Mouse (Mus musculus): ENCODE results near the gene Pomc.
A peak's percentile ranks its signal among the peaks of the same experiment; 100 is the strongest.
"Not testable (repeated sequence)": the region's sequence is repeated elsewhere in the genome, so short reads cannot be mapped to it uniquely, and the experiment has no call there.

Pomc gene

DNA sequence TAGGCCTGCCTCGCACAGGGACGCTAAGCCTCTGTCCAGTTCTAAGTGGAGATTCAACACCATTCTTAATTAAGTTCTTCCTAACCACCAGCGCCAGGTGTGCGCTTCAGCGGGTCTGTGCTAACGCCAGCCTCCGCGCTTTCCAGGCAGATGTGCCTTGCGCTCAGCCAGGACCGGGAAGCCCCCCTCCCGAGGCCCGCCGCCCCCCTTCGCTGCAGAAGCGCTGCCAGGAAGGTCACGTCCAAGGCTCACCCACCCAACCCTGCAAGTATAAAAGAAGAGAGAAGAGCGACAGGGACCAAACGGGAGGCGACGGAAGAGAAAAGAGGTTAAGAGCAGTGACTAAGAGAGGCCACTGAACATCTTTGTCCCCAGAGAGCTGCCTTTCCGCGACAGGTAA lies at the start of gene Pomc:
Pomc (plus strand) TSS at position 301 of the 400 bp plus-strand sequence.
- DNase-seq (ENCODE audit: low spot score in 2 of 2), result no peak

- no peak for DNase-seq (ENCODE audit: low spot score in 2 of 2)
Observed at GRCm38 (mm10) chr12:3905436-3905835, 49.3 kb upstream of the Pomc start.

DNA sequence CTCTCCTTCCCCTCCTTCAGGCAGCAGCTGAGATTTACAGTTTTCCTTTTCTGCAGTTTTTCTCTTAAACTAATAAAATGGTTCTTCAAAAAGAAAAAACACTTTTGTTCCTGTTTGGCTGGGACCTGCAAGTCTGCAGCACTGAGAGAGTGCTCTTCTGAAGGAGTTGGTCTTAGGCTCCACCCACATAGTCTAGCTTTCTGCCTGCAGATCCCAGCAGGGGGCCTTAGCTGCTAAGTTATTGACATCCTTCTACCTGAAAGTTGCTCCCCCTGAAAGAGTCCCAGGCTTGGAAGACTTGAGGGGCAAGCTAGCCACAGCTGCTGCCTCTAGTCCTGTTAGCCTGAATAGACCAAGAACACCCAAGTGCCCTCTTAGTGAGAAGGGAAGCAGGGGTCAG lies 48.4 kb upstream of the Pomc start:
- no peak for DNase-seq (ENCODE audit: low spot score in 2 of 2)

GRCm38 (mm10) chr12:3907008-3907407 lies 47.7 kb upstream of the Pomc start:
- no peak for DNase-seq (ENCODE audit: low spot score in 2 of 2)

DNA sequence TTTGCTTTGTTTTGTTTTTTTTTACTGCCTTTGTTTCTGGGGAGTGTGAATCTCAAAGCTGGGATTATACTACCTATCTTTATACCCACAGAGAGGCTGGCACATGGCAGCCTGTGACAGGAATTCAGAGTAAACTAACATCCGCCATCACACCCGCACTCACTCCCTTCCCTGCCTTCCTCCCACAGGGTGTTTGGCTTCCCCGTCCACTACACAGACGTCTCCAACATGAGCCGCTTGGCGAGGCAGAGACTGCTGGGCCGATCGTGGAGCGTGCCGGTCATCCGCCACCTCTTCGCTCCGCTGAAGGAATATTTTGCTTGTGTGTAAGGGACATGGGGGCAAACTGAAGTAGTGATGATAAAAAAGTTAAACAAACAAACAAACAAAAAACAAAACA lies 47.3 kb upstream of the Pomc start:
- DNase-seq (ENCODE audit: low spot score in 2 of 2), result no peak

DNA sequence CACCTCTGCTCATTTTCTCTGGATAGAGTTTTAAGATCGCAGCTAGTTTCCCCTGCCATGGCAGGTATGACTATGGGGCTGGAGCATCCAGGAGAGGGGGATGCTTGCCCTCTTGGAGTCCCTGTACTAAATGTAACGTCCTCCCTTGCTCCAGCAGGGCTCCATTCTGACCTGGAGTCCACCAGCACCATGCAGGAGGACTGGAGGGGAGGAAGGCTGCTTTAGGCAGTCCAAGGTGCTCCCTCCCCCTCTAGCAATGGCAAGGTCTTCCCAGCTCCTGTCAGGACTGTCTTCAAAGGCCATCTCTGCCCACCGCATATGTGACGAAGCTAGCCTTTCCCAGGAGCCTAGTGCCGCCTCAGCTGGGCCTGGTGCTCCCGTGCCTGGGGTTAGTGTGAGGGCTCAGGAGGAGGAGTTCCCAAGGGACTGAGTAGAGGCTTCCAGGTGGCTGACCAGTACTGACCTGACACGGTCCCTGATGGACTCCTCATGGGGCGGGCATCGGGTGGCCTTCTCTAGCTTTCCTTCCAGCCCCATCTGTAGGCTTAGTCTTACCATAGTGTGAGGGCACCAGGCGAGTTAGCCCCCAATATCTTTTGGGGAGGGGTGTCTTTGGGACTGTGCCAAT lies 44.2 kb upstream of the Pomc start:
- no peak for DNase-seq (ENCODE audit: low spot score in 2 of 2)

- no peak for DNase-seq (ENCODE audit: low spot score in 2 of 2)
Observed at GRCm38 (mm10) chr12:3911831-3912348, 42.9 kb upstream of the Pomc start.

GRCm38 (mm10) chr12:3915852-3916251 lies 38.9 kb upstream of the Pomc start:
- no peak for DNase-seq (ENCODE audit: low spot score in 2 of 2)

DNA sequence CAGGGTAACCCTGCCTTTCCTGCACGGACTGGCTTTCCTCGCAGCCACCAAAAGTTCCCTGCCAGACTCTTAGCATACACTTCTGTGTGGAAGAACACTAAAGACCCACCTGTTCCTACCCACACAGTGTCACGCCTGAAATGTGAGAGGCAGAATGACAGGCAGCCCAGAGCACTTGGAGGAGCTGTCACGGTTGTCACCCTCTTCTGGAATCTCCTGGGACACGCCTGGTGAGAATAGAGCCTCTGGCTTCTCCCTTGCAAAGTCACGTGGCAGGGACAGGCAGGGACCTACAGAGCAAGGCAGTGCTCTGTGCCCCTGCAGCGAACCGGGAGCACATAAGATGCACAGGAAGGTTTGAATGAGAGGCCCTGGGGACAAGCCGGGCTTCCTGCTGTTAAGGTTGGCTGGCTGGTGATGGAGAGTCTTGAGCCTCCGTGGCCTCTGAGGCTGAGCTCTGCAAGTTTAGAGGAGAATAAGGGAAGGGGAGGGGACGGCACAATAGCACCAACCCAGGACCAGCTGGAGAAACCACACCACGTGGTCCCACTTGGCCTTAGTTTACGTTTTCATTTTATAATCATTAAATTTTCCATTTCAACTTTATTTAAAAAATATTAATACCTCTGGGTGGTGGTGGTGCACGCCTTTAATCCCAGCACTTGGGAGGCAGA lies 36.9 kb upstream of the Pomc start:
- no peak for DNase-seq (ENCODE audit: low spot score in 2 of 2)

DNA sequence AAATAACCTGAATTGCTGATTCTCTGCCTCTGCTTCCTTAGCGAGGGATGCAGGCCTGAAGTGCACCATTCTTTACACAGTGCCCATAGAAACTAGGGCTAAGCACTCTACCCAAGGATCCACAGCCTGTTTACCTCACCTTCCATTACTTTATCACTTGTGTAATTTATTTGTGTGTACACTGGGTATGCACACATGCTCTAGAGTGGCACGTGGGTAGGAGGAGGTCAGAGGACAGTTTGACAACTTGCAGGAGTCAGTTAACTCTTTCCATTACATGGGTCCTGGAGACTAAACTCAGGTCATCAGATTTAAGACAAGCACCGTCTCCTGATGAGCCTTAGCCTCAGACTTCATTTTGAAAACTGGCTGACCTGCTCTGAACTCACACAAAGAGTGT lies 36.2 kb upstream of the Pomc start:
- no peak for DNase-seq (ENCODE audit: low spot score in 2 of 2)

- DNase-seq (ENCODE audit: low spot score in 2 of 2), result no peak
Observed at GRCm38 (mm10) chr12:3919423-3919822, 35.3 kb upstream of the Pomc start.

DNA sequence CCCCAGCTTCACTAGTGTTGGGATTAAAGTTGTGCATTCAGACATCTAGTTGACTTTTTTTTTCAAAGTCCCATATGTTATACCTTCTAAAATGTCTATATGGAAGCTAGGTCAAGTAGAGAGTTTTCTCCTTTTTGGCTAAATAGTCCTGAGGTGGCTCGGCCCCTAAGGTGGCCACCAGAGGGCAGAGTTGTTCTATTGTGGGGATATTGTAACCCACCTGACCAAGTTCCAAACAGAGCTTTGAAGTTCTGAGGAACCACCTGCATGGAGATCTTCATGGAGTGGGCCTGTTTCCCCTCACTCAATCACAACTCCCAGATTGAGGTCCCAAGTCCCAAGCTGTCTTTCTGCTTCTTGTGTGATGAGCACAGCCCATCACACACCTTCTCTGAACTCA lies 28.6 kb upstream of the Pomc start:
- DNase-seq (ENCODE audit: low spot score in 2 of 2), result peak; percentile 47 to 54

GRCm38 (mm10) chr12:3928841-3929240 lies 25.9 kb upstream of the Pomc start:
- DNase-seq (ENCODE audit: low spot score in 2 of 2), result no peak

GRCm38 (mm10) chr12:3930090-3930865 lies 24.5 kb upstream of the Pomc start:
- DNase-seq (ENCODE audit: low spot score in 2 of 2), result not testable (repeated sequence)

DNA sequence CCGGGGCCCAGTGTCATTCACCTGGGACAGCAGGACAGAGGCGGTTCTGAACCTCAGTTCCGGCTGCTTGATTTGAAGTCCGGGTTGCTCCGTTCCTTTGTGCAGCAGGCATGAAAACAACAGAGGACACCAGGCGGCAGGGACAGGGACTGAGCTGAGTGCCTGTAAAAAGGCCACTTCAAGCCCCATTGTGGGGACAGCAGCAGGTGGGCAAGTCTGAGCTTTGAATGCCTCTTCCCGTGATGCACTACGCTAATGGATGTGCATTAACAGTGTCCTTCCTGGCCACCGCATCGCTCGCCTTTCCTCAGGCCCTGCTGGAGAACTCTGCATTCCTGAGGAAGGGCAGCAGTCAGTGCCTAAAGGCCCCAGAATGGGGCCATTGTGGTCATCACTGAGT lies 12.7 kb upstream of the Pomc start:
- no peak for DNase-seq (ENCODE audit: low spot score in 2 of 2)

GRCm38 (mm10) chr12:3944454-3945073 lies 10.2 kb upstream of the Pomc start:
- no peak for DNase-seq (ENCODE audit: low spot score in 2 of 2)

DNA sequence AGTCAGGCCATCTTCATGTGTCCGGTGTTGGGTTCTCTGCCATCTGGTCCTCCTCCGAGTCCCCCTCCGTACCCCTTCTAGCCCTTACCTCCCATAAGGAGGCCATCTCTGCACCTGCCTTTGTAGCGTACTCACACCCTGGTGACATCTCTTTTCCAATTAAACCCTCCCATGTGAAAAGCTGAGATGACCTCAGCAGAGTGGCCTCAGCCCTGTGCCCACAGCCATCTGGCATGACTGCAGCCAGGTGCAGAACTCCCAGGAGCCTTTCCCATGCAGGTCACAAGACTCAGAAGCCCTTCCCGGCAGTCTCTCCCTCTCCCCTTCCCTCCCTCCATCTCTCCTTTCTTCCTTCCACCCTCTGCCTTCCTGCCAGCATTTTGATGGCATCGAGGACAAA lies 7.2 kb upstream of the Pomc start:
- no peak for DNase-seq (ENCODE audit: low spot score in 2 of 2)

GRCm38 (mm10) chr12:3955371-3955770 lies 620 bp downstream of the Pomc start:
- no peak for DNase-seq (ENCODE audit: low spot score in 2 of 2)

DNA sequence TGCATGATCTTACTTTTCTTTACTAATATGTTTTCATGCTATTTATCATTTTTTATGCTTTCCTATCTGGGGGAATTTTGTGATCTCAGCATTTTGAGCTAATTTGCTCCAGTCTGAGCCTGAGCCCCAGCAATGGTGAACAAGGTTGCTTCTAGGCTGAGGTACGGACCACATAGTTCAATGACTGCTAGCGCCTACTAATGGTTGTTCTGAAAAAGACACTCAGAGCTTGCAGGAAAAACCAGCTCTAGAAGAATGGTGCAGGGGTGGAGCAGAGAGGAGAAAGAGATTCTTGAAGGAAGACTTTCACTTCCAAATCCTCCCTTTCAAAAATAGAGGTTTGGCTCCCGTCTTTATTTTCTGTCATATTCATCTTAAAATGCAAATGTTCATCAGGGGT lies 1.6 kb downstream of the Pomc start:
- no peak for DNase-seq (ENCODE audit: low spot score in 2 of 2)

DNA sequence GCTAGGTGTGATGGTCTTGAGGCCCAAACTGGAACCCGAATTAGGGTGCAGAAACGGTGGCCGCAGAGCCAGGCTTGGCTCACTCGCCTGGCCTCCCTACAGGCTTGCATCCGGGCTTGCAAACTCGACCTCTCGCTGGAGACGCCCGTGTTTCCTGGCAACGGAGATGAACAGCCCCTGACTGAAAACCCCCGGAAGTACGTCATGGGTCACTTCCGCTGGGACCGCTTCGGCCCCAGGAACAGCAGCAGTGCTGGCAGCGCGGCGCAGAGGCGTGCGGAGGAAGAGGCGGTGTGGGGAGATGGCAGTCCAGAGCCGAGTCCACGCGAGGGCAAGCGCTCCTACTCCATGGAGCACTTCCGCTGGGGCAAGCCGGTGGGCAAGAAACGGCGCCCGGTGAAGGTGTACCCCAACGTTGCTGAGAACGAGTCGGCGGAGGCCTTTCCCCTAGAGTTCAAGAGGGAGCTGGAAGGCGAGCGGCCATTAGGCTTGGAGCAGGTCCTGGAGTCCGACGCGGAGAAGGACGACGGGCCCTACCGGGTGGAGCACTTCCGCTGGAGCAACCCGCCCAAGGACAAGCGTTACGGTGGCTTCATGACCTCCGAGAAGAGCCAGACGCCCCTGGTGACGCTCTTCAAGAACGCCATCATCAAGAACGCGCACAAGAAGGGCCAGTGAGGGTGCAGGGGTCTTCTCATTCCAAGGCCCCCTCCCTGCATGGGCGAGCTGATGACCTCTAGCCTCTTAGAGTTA lies 5.2 kb downstream of the Pomc start:
- peak; percentile 55 to 80 for DNase-seq (ENCODE audit: low spot score in 2 of 2)

GRCm38 (mm10) chr12:3960553-3960952 lies 5.8 kb downstream of the Pomc start:
- DNase-seq (ENCODE audit: low spot score in 2 of 2), result no peak

- DNase-seq (ENCODE audit: low spot score in 2 of 2), result no peak
Observed at GRCm38 (mm10) chr12:3967196-3967595, 12.4 kb downstream of the Pomc start.

Measured in urinary bladder, postnatal 36 days (tissue).